Mouse (Mus musculus) heart, embryonic 16.5 days (tissue): ENCODE measurements at regions not wholly inside any gene's neighbourhood (a gene's known extent, or its start where the extent isn't known, plus 50 kb on each side); places are given as distances from the start of the nearest gene placed in this dataset.

Experiments
- ATAC-seq: fragments of 200-750 bp; cut with Nextera tagmentation; replicated peaks from 2 replicates; pipeline ENCODE4 v1.8.0; 2017; ENCODE audit warnings: moderate number of reproducible peaks; ENCODE audit not compliant: insufficient read depth, low FRiP score; ENCODE audit errors: extremely low read depth
- H3K27ac ChIP-seq: fragments of 300-500 bp; sonication (generic); 2 replicates; pipeline ENCODE4 v1.5.1; 2014; ENCODE audit warnings: mild to moderate bottlenecking, low read length, control low read depth, moderate library complexity
- H3K27me3 ChIP-seq: fragments of 300-500 bp; sonication (generic); 2 replicates; pipeline ENCODE4 v1.6.1; 2014; ENCODE audit warnings: low read length, mixed read lengths; ENCODE audit not compliant: control insufficient read depth, insufficient read depth
- H3K36me3 ChIP-seq: fragments of 300-500 bp; sonication (generic); 2 replicates; pipeline ENCODE4 v1.6.1; 2014; ENCODE audit not compliant: control insufficient read depth, insufficient read depth
- H3K4me1 ChIP-seq: fragments of 300-500 bp; sonication (generic); 2 replicates; pipeline ENCODE4 v1.6.1; 2014; ENCODE audit warnings: low read length, mixed read lengths; ENCODE audit not compliant: control insufficient read depth, insufficient read depth
- H3K4me2 ChIP-seq: fragments of 300-500 bp; sonication (generic); 2 replicates; pipeline ENCODE4 v1.6.1; 2014; ENCODE audit warnings: low read depth, mild to moderate bottlenecking, control low read depth, low read length
- H3K4me3 ChIP-seq: fragments of 300-500 bp; sonication (generic); 2 replicates; pipeline ENCODE4 v1.5.1; 2014; ENCODE audit warnings: mild to moderate bottlenecking, control low read depth, low read length
- H3K9ac ChIP-seq: fragments of 300-500 bp; sonication (generic); 2 replicates; pipeline ENCODE4 v1.6.1; 2014; ENCODE audit warnings: low read length, control low read depth
- H3K9me3 ChIP-seq: fragments of 300-500 bp; sonication (generic); replicated peaks from 2 replicates; pipeline ENCODE4 v1.6.1; 2016; ENCODE audit warnings: low read length; ENCODE audit not compliant: control insufficient read depth
- WGBS: fragments of 180-500 bp; shearing (Covaris S2); extraction: QIAGEN DNeasy Blood & Tissue Kit; methylation state at CpG from one replicate; pipeline ENCODE4 v1.1.7; 2014; 5-methylcytosine and 5-hydroxymethylcytosine counted together

- H3K27ac ChIP-seq, result no peak overlapping the region
- no peaks in the 10 kb centered on the region for H3K27me3 ChIP-seq
- H3K36me3 ChIP-seq, result no peaks in the 10 kb centered on the region
- H3K4me2 ChIP-seq, result no peak overlapping the region
- H3K4me3 ChIP-seq, result no peak overlapping the region
- no peaks in the 10 kb centered on the region for H3K9me3 ChIP-seq
- no peak overlapping the region for H3K9ac ChIP-seq
- ATAC-seq, result no peak
- 77% methylated on average over 11 of the region's 11 CpGs for WGBS
- no peaks in the 10 kb centered on the region for H3K4me1 ChIP-seq
Observed at GRCm38 (mm10) chr6:143558046-143558884, 391.2 kb downstream of the Etnk1 start.

DNA sequence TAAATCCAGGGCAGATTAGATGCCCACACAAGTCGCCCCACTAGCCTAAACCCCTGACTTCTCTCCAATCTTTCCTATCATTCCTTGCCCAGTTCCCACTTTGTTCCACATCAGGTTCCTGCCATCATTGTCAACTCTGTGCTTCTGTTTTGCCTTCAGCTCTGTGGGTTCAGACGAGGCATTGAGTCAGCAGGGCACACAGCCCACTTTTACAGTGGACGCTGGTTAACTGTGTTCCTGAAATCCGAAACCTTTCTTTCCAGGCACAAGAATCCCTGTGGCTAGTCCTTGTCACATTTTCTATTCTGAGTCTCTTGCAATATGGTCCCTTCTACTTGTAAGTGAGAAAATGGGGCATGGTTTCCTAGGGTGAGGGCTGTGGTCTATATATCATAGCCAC, 392.3 kb downstream of the Etnk1 start:
- ATAC-seq, result no peak
- H3K9me3 ChIP-seq, result no peaks in the 10 kb centered on the region
- no peak overlapping the region for H3K4me3 ChIP-seq
- H3K4me2 ChIP-seq, result no peak overlapping the region
- no peak overlapping the region for H3K27ac ChIP-seq
- H3K36me3 ChIP-seq, result no peaks in the 10 kb centered on the region
- H3K4me1 ChIP-seq, result no peaks in the 10 kb centered on the region
- H3K9ac ChIP-seq, result no peak overlapping the region
- WGBS, result 52% methylated on average over 4 of the region's 4 CpGs
- H3K27me3 ChIP-seq, result no peaks in the 10 kb centered on the region

GRCm38 (mm10) chr6:143561316-143562088, 394.5 kb downstream of the Etnk1 start:
- no peaks in the 10 kb centered on the region for H3K36me3 ChIP-seq
- no peak overlapping the region for H3K27ac ChIP-seq
- no peak overlapping the region for H3K9ac ChIP-seq
- H3K4me2 ChIP-seq, result no peak overlapping the region
- H3K4me3 ChIP-seq, result no peak overlapping the region
- H3K4me1 ChIP-seq, result no peaks in the 10 kb centered on the region
- H3K9me3 ChIP-seq, result no peaks in the 10 kb centered on the region
- WGBS, result 51% methylated on average over 6 of the region's 6 CpGs
- no peaks in the 10 kb centered on the region for H3K27me3 ChIP-seq
- ATAC-seq, result no peak

GRCm38 (mm10) chr6:143571356-143572115, 404.5 kb downstream of the Etnk1 start:
- no peak overlapping the region for H3K4me3 ChIP-seq
- WGBS, result 84% methylated on average over 24 of the region's 24 CpGs
- no peaks in the 10 kb centered on the region for H3K27me3 ChIP-seq
- H3K27ac ChIP-seq, result no peak overlapping the region
- ATAC-seq, result no peak
- no peaks in the 10 kb centered on the region for H3K9me3 ChIP-seq
- H3K4me2 ChIP-seq, result no peak overlapping the region
- no peak overlapping the region for H3K9ac ChIP-seq
- no peaks in the 10 kb centered on the region for H3K36me3 ChIP-seq
- H3K4me1 ChIP-seq, result no peaks in the 10 kb centered on the region

GRCm38 (mm10) chr6:143579223-143579622, 412.2 kb downstream of the Etnk1 start:
- Histone ChIP-seq H3K27me3 (no peaks in the 10 kb centered on the region), H3K4me3 (no peak overlapping the region), H3K9ac (no peak overlapping the region), H3K27ac (no peak overlapping the region), H3K36me3 (no peaks in the 10 kb centered on the region), H3K4me1 (no peaks in the 10 kb centered on the region), H3K9me3 (no peaks in the 10 kb centered on the region), H3K4me2 (no peak overlapping the region)
- 94% methylated on average over 1 of the region's 1 CpGs for WGBS
- ATAC-seq, result no peak

DNA sequence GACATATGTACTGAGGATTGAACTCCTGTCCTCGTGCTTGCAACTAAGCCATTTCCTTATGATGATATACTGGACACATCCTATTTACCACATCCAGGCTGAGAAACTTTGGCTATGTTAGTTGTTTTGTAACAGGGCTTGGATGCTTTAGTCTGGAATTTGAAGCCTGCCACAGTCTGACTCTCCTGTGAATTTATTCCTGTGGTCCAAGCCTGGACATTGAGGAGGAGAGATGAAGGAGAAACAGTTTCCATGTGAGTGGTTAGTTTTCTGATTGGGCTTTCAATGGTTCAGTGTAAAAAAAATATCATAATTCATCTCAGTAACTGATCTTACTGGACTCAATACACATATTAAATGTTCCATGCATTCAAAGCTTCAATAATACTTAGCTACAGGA, 422.6 kb downstream of the Etnk1 start:
- Histone ChIP-seq H3K4me2 (no peak overlapping the region), H3K4me1 (no peaks in the 10 kb centered on the region), H3K9me3 (no peaks in the 10 kb centered on the region), H3K9ac (no peak overlapping the region), H3K27ac (no peak overlapping the region), H3K27me3 (no peaks in the 10 kb centered on the region), H3K4me3 (no peak overlapping the region), H3K36me3 (no peaks in the 10 kb centered on the region)
- WGBS, result 57% methylated on average over 1 of the region's 1 CpGs
- ATAC-seq, result no peak

DNA sequence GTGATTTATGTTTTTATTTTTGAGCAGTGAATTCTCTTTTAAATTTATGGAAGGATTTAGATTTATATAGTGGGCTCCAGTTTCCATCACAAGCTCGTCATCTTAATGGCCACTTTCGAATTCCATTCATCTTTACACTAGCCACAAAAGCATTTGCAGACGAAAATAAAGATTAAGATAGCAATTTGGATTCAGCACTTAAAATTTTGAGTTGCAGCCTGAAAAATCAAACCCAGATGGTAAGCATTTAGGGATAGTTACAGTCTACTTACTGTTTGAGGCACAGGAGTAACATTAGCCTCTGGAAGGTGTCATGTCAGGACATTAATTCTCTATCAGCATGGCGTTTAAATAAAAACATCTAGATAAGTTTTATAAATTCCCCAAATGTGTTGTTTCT, 423.2 kb downstream of the Etnk1 start:
- H3K4me3 ChIP-seq, result no peak overlapping the region
- H3K9ac ChIP-seq, result no peak overlapping the region
- no peak overlapping the region for H3K27ac ChIP-seq
- no peak overlapping the region for H3K4me2 ChIP-seq
- H3K27me3 ChIP-seq, result no peaks in the 10 kb centered on the region
- H3K9me3 ChIP-seq, result no peaks in the 10 kb centered on the region
- no peaks in the 10 kb centered on the region for H3K36me3 ChIP-seq
- H3K4me1 ChIP-seq, result no peaks in the 10 kb centered on the region
- ATAC-seq, result no peak
- WGBS, result 68% methylated on average over 4 of the region's 4 CpGs

GRCm38 (mm10) chr6:143592490-143592889, 425.5 kb downstream of the Etnk1 start:
- no peaks in the 10 kb centered on the region for H3K4me1 ChIP-seq
- H3K4me2 ChIP-seq, result no peak overlapping the region
- 87% methylated on average over 3 of the region's 3 CpGs for WGBS
- no peaks in the 10 kb centered on the region for H3K9me3 ChIP-seq
- no peak overlapping the region for H3K27ac ChIP-seq
- no peaks in the 10 kb centered on the region for H3K27me3 ChIP-seq
- no peaks in the 10 kb centered on the region for H3K36me3 ChIP-seq
- no peak overlapping the region for H3K4me3 ChIP-seq
- H3K9ac ChIP-seq, result no peak overlapping the region
- no peak for ATAC-seq

DNA sequence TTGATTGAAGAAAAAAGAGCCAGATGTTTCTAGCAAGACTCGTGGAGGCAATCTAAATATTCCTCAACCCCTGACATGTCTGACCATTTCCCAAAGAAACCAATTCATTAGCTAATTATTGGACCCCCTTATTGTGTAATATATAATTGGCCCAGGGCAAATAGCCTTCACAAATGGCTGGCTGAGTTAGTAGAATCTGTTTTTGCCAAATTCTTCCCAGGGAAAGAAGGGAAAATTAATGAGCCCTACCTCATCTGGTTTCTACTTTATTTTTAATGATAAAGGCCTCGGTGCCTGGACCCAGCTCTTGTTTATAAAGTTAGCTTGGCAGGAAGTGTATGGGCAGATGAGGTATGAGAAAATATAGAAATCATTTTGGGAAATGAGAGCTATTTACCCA, 428.5 kb downstream of the Etnk1 start:
- H3K27me3 ChIP-seq, result no peaks in the 10 kb centered on the region
- H3K4me2 ChIP-seq, result no peak overlapping the region
- H3K9me3 ChIP-seq, result no peaks in the 10 kb centered on the region
- H3K9ac ChIP-seq, result no peak overlapping the region
- ATAC-seq, result no peak
- H3K4me1 ChIP-seq, result no peaks in the 10 kb centered on the region
- 53% methylated on average over 2 of the region's 2 CpGs for WGBS
- H3K36me3 ChIP-seq, result no peaks in the 10 kb centered on the region
- no peak overlapping the region for H3K27ac ChIP-seq
- H3K4me3 ChIP-seq, result no peak overlapping the region
